Mouse (Mus musculus): ENCODE data around the gene Atp2c2. TPM values are rescaled to one million over a fixed set of nuclear protein-coding genes. Genes with fewer than 3 reads are reported as not detected.

The Atp2c2 gene
- polyA plus RNA-seq, 1 experiment from 2014 or later = 7.7 TPM

DNA sequence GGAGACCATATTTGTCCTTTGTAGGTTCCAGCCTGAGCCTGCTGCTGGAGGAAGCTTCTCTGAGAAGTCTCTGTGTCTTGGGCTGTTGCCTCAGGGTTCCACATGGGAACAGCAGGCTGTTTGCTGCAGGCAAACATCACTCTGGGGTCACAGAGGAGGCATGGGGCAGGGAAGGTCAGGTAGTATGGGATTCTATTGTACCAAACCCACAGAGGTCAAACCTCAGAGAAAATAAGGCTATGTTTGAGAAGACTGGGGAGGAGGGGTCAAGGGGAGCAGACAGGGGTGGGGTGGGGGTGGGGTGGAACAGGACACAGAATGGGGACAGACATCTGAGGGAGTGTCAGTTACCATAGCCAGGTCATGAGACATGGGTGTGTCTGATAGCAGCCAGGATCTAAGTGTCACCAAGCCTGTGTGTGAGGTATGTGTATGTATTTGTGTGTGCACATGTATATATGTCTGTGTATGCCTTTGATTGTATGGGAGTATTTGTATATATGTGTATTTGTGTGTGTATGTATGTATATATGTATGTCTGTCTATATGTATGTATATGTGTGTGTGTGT lies 17.0 kb downstream of the Atp2c2 start:
- TF ChIP-seq EP300 (optimal IDR thresholded peaks at IDR 0.05) = no peak
- TF ChIP-seq CTCF (IDR thresholded peaks at IDR 0.05; ENCODE audit: low read depth) = no peak
- peak overlapping the region; percentile 53 for H3K27ac ChIP-seq (replicated peaks)
- H3K27me3 ChIP-seq (ENCODE audit: control insufficient read depth, insufficient read depth, low read length) = no peaks in the 10 kb centered on the region
- no peaks in the 10 kb centered on the region for H3K36me3 ChIP-seq (ENCODE audit: control insufficient read depth, insufficient read depth, low read length)
- peaks cover 3% of the 10 kb centered on the region; the same call in 1 of the 2 replicates for H3K4me1 ChIP-seq (replicated peaks; ENCODE audit: control insufficient read depth, insufficient read depth)
- no peak overlapping the region for H3K9ac ChIP-seq (ENCODE audit: low read length)
- H3K9me3 ChIP-seq (ENCODE audit: control insufficient read depth, low read length) = no peaks in the 10 kb centered on the region
- no peak overlapping the region for H3K4me3 ChIP-seq (ENCODE audit: low read depth, low read length)
- ATAC-seq (ENCODE audit: low FRiP score, low TSS enrichment) = peak; percentile 75
- H3K4me2 ChIP-seq (replicated peaks; ENCODE audit: low read depth) = no peak overlapping the region
- DNase-seq (ENCODE audit: low spot score) = peak; percentile 78

DNA sequence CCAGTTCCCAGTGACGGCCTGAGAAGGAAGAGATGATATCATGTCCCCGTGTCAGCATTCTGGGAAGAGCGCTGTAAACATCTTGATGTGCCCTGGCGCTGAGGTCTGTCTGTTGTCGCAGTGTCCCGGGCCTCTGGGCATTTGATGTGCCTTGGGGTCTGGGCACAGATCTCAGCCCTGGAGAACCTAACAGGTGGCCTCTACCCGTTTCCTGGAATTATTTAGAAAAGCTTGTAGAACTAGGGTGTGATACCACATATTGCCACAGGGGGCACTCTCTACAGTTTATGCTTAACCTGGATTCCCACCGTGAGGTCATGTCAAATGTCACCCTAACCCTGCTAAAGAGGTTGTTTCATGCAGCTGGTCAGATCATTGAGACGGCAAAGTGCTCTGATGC lies 18.0 kb downstream of the Atp2c2 start:
- Histone ChIP-seq H3K4me3 (ENCODE audit: low read depth, low read length) (no peak overlapping the region), H3K27me3 (ENCODE audit: control insufficient read depth, insufficient read depth, low read length) (no peaks in the 10 kb centered on the region), H3K9me3 (ENCODE audit: control insufficient read depth, low read length) (no peaks in the 10 kb centered on the region), H3K4me1 (replicated peaks; ENCODE audit: control insufficient read depth, insufficient read depth) (peaks cover 3% of the 10 kb centered on the region; the same call in 1 of the 2 replicates), H3K9ac (ENCODE audit: low read length) (no peak overlapping the region), H3K27ac (replicated peaks) (0 out of 2 replicates have a peak overlapping the region, but pooled peaks have one; percentile 40), H3K4me2 (replicated peaks; ENCODE audit: low read depth) (no peak overlapping the region), H3K36me3 (ENCODE audit: control insufficient read depth, insufficient read depth, low read length) (no peaks in the 10 kb centered on the region)
- TF ChIP-seq EP300 (optimal IDR thresholded peaks at IDR 0.05) (no peak), CTCF (IDR thresholded peaks at IDR 0.05; ENCODE audit: low read depth) (peak; percentile 76)
- DNase-seq (ENCODE audit: low spot score) (peak; percentile 38), ATAC-seq (ENCODE audit: low FRiP score, low TSS enrichment) (no peak)
- 62% methylated on average over 9 of the region's 9 CpGs for WGBS

DNA sequence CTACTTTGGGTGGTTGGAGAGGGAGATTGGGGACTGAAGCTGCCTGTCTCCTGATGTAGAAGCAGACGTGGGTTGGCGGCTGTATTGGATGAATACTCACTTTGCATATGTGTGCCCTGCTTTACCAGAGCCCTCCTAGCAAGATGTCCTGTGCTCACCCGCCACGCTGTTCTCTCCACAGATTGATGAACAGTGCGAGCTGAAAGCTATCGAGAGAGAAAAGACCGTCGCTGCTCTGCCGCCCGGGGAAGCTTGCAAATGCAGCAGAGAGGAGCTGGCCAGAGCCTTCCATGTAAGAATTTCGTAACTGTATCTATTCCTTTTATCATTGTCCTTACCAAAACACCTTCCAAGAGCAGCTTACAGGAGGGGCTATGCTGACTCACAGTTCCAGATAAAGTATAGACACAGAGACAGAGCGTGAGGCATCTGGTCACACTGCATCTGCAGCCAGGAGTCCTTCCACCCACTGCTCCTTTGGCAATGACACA lies 19.2 kb downstream of the Atp2c2 start:
- Histone ChIP-seq H3K36me3 (ENCODE audit: control insufficient read depth, insufficient read depth, low read length) (no peaks in the 10 kb centered on the region), H3K27ac (replicated peaks) (no peak overlapping the region), H3K4me3 (ENCODE audit: low read depth, low read length) (no peak overlapping the region), H3K9ac (ENCODE audit: low read length) (no peak overlapping the region), H3K9me3 (ENCODE audit: control insufficient read depth, low read length) (no peaks in the 10 kb centered on the region), H3K27me3 (ENCODE audit: control insufficient read depth, insufficient read depth, low read length) (no peaks in the 10 kb centered on the region), H3K4me2 (replicated peaks; ENCODE audit: low read depth) (no peak overlapping the region), H3K4me1 (replicated peaks; ENCODE audit: control insufficient read depth, insufficient read depth) (peaks cover 3% of the 10 kb centered on the region; the same call in 1 of the 2 replicates)
- WGBS = 73% methylated on average over 12 of the region's 12 CpGs
- no peak for ATAC-seq (ENCODE audit: low FRiP score, low TSS enrichment)
- no peak for DNase-seq (ENCODE audit: low spot score)
- no peak for TF ChIP-seq CTCF (IDR thresholded peaks at IDR 0.05; ENCODE audit: low read depth)
- no peak for TF ChIP-seq EP300 (optimal IDR thresholded peaks at IDR 0.05)

DNA sequence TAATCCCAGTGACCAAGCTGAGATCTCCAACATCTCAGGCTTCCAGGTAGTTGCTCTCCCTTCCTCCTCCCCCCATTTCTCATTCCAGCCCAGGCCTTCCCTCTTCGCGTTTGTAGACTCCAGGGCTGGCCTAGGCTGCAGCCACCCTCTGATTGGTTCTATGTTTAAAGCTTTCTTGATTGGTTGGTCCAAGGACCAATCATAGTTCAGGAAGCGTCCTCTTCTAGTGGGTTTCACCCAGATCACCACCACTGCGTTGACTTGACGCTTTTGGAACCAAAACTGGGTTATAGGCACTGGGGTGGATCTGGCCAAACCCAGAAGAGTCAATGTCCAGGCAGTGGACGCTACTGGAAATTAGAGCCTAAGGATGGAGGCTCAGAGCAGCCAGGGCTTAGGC lies 22.5 kb downstream of the Atp2c2 start:
- 58% methylated on average over 6 of the region's 6 CpGs for WGBS
- no peak for DNase-seq (ENCODE audit: low spot score)
- Histone ChIP-seq H3K27ac (replicated peaks) (no peak overlapping the region), H3K4me3 (ENCODE audit: low read depth, low read length) (no peak overlapping the region), H3K9ac (ENCODE audit: low read length) (no peak overlapping the region), H3K4me1 (replicated peaks; ENCODE audit: control insufficient read depth, insufficient read depth) (no peaks in the 10 kb centered on the region), H3K27me3 (ENCODE audit: control insufficient read depth, insufficient read depth, low read length) (no peaks in the 10 kb centered on the region), H3K4me2 (replicated peaks; ENCODE audit: low read depth) (no peak overlapping the region), H3K9me3 (ENCODE audit: control insufficient read depth, low read length) (no peaks in the 10 kb centered on the region), H3K36me3 (ENCODE audit: control insufficient read depth, insufficient read depth, low read length) (no peaks in the 10 kb centered on the region)
- no peak for ATAC-seq (ENCODE audit: low FRiP score, low TSS enrichment)
- TF ChIP-seq CTCF (IDR thresholded peaks at IDR 0.05; ENCODE audit: low read depth) = no peak

DNA sequence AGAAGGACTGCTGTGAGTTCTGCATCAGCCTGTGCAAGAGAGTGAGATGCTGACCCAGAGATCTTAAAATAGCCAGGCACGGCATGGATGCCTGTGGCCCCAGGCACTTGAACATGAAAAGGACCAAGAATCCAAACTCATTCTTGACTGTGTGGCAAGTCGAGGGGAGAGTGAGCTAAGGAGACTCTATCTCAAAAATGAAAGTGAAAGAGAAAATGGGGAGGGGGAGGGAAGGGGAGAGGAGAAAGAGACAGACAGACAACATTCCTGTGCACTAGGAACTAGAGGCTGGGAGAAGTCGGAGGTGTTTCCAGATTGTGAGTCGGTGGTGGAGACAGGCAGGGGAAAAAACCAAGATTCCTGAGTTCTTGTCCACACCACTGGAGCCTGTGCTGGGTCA lies 23.9 kb downstream of the Atp2c2 start:
- Histone ChIP-seq H3K9me3 (ENCODE audit: control insufficient read depth, low read length) (no peaks in the 10 kb centered on the region), H3K27ac (replicated peaks) (no peak overlapping the region), H3K4me3 (ENCODE audit: low read depth, low read length) (no peak overlapping the region), H3K27me3 (ENCODE audit: control insufficient read depth, insufficient read depth, low read length) (no peaks in the 10 kb centered on the region), H3K9ac (ENCODE audit: low read length) (no peak overlapping the region), H3K36me3 (ENCODE audit: control insufficient read depth, insufficient read depth, low read length) (no peaks in the 10 kb centered on the region), H3K4me2 (replicated peaks; ENCODE audit: low read depth) (no peak overlapping the region), H3K4me1 (replicated peaks; ENCODE audit: control insufficient read depth, insufficient read depth) (no peaks in the 10 kb centered on the region)
- TF ChIP-seq CTCF (IDR thresholded peaks at IDR 0.05; ENCODE audit: low read depth) (no peak), EP300 (optimal IDR thresholded peaks at IDR 0.05) (no peak)
- ATAC-seq (ENCODE audit: low FRiP score, low TSS enrichment) (no peak), DNase-seq (ENCODE audit: low spot score) (no peak)
- WGBS = 48% methylated on average over 4 of the region's 4 CpGs

DNA sequence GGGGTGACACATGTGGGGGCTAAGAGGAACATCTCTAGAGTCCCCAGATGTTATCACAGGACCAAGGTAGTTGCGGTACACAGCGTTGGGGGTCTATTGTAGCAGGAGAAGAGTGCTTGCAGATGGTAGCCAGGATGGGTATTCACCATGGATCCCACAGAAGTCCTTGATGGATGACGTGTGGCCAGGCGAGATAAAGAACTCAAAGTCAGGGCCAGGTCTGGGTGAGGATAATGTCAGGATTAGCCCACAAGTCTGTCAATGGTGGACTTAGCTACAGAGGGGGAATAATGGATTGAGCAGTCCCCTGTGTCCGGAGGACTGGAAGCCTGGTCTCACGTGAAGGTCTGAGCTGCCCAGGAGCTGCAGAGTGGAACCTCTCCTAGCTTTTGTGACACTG lies 24.8 kb downstream of the Atp2c2 start:
- Histone ChIP-seq H3K9me3 (ENCODE audit: control insufficient read depth, low read length) (no peaks in the 10 kb centered on the region), H3K4me3 (ENCODE audit: low read depth, low read length) (no peak overlapping the region), H3K4me2 (replicated peaks; ENCODE audit: low read depth) (no peak overlapping the region), H3K27me3 (ENCODE audit: control insufficient read depth, insufficient read depth, low read length) (no peaks in the 10 kb centered on the region), H3K27ac (replicated peaks) (no peak overlapping the region), H3K9ac (ENCODE audit: low read length) (no peak overlapping the region), H3K36me3 (ENCODE audit: control insufficient read depth, insufficient read depth, low read length) (no peaks in the 10 kb centered on the region), H3K4me1 (replicated peaks; ENCODE audit: control insufficient read depth, insufficient read depth) (no peaks in the 10 kb centered on the region)
- TF ChIP-seq EP300 (optimal IDR thresholded peaks at IDR 0.05) = no peak
- no peak for TF ChIP-seq CTCF (IDR thresholded peaks at IDR 0.05; ENCODE audit: low read depth)
- ATAC-seq (ENCODE audit: low FRiP score, low TSS enrichment) (no peak), DNase-seq (ENCODE audit: low spot score) (no peak)
- WGBS = 78% methylated on average over 6 of the region's 6 CpGs
